Mouse (Mus musculus) heart, postnatal 14 days (tissue): ENCODE data around the gene Uaca. TPM values are rescaled to one million over a fixed set of nuclear protein-coding genes. Genes with fewer than 3 reads are reported as not detected.

ENCODE experiments used
- DNase-seq, 2 experiments: peaks; one replicate each; pipeline ENCODE4 v3.0.0; 2021 to 2022
- intact Hi-C: fragments of 180-260 bp; cut with DNase I; formaldehyde crosslinking; loops from one replicate; pipeline ENCODE4 v1.15.1; 2025
- total RNA-seq, 2 experiments: library from RNA; stranded (reverse); gene quantifications; 2 replicates each; pipeline ENCODE4 v1.2.3; 2021

The Uaca gene
- total RNA-seq, 2 experiments from 2014 or later: 40.9 to 42.7 TPM

DNA sequence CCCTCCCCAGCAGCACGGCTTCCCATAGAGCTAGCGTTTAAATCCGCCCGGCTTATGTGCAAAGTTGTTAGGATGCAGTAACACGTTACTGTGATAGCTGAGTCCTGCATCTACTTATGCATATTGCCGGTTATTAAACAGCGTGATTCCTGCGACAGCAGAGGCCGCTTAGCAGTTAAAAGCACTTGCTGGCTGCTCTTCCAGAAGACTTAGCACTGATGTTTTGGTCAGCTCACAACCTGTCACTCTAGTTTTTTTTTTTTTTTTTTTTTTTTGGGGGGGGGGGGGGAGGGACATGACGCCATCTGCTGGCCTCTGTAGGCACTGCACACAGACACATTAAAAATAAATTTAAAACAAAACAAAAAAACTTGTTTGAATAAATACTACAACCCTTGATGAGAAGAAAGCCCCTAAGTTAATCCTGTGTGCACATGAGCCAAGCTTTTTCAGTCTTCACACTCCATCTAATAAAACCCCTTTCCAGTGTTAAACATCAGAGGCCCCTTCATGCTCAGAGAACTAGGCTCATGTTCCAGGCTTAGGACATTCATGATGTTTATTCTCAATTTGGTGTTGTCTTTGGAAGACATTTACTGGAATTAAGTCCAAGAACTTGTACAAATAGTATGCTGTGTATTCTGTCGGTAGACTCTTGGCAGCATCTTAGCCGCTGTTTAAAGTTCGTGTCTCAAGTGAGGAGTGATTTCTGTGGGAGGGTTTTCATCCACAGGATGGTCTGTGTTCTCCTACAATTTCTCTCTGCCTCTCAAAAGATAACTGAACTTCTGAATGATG, 79.1 kb downstream of the Uaca start:
- intact Hi-C loops: no loop called here
- DNase-seq: no peak

- intact Hi-C loops: no loop called here
- DNase-seq: no peak
Measured at GRCm38 (mm10) chr9:60874055-60874392, 79.7 kb downstream of the Uaca start.

DNA sequence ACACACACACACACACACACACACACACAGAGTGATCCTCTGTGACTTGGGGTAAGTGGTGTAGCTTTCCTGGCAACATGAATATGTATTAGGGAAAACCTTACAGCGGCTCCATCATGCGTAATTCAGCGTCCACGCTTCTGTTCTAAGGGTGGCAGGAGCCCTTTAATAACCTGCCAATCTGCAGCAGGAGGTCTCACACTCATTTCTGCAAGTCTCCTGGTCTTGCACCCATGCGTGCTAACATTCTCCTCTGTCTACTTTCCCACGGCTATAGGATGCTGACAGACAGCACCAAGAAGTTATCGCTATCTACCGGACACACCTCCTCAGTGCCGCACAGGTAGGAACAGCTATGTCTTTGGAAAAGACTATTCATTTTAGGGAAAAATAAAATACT, 81.7 kb downstream of the Uaca start:
- intact Hi-C loops: no loop called here
- DNase-seq: no peak

GRCm38 (mm10) chr9:60876531-60876930, 82.2 kb downstream of the Uaca start:
- no peak for DNase-seq
- intact Hi-C loops: no loop called here

GRCm38 (mm10) chr9:60878051-60878557, 83.8 kb downstream of the Uaca start:
- intact Hi-C loops: no loop called here
- DNase-seq: no peak

GRCm38 (mm10) chr9:60878630-60879029, 84.3 kb downstream of the Uaca start:
- intact Hi-C loops: no loop called here
- no peak for DNase-seq

- DNase-seq: no peak
- intact Hi-C loops: no loop called here
Measured at GRCm38 (mm10) chr9:60885148-60885547, 90.8 kb downstream of the Uaca start.

DNA sequence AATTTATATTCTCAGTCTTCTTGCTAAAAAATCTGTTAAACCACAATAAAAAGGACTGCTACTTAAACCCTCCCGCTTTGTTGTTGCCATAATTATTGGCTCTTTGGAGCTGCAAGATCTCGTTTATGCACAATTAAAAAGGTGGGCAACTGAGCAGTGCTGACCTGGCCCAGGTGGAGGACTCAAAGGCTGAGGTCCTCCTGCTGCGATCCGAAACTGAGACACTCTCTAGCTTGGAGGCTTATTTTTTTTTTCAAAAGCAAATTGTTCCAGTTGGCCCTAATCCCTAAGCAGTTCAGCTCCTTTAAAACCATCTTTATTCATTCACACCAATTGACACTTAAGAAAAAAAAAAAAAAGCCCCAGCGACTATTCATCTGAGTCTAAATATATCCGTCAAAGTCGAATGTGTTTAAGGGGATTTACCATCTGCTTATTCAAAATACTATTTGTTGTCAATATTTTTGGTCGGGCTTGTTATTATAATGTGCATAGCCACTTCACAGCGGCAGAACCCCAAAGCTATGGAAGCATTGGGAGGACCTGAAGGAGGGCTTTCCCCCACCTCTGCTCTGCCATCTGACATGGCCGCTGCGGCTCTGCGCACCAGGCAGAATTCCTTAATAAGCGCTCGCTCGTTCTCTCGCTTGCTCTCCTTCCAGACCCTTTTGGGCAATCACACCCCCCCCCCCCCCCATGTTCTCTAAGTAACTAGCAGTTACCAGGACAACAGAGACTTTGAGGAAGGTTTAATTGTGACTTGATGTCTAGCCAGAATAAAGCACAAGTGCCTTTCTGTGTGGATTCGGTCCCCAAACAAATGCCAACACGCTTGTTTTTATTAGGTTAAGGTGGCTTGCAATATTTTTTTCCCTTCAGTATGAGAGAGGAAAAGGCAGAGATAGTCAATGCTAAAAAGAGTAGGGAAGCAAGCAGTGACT, 92.4 kb downstream of the Uaca start:
- DNase-seq: no peak
- intact Hi-C loops: no loop called here

DNA sequence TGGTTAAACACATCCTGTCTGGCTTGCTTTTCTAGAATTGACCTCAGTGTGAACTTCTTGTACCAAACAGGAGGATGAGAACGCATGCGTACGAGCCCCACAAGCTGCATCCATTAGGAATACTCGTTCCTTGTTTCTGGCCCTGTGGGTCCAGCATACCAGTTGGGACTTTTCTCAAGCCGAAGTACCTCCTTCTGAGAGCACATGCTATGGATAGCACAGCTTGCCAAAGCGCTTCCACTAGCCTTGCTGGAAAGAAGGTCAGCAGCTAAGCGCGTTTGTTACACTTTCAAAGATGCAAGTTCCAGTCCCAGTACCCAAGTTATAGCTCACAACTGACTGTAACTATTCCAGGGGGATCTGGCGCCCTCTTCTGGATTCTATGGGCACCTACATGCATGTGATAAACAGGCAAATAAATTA, 93.1 kb downstream of the Uaca start:
- intact Hi-C loops: no loop called here
- DNase-seq: peak; percentile 31 to 49

- intact Hi-C loops: no loop called here
- no peak for DNase-seq
Measured at GRCm38 (mm10) chr9:60893511-60893910, 99.2 kb downstream of the Uaca start.

DNA sequence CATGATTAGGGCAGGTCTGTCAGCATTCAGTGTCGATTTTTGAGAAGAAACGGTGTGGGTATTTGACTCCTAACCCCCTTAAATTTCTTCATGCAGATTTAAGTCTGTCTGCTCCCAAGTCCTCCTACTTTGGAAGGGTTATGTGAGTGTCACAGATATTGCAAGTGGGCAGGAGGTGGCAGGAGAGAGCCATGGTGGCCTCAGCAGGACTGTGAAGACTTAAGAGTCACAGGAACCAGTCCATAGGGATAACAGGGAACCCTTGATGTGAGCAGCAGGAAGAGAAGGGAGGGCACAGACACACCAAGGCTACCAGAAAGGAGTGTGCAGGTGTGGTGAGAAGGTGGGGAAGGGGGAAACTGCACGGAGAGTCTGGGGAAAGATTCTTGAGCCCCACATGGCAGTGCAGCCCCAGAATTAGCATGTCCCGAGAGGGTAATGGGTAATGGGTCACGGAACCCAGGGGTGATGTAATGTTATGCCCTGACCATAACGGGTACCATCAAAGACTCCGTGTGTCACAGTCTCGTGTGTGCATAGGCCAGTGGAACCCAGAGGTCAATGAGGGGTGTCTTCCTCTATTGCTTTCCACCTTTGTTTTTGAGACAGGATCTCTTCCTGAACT, 101.3 kb downstream of the Uaca start:
- DNase-seq: peak; percentile 64 to 74
- intact Hi-C loops: loop anchor here (2.0 to 5.0 kb wide), 3 partner anchors 801 to 1003 kb away; no protein-coding TSS in a partner anchor

DNA sequence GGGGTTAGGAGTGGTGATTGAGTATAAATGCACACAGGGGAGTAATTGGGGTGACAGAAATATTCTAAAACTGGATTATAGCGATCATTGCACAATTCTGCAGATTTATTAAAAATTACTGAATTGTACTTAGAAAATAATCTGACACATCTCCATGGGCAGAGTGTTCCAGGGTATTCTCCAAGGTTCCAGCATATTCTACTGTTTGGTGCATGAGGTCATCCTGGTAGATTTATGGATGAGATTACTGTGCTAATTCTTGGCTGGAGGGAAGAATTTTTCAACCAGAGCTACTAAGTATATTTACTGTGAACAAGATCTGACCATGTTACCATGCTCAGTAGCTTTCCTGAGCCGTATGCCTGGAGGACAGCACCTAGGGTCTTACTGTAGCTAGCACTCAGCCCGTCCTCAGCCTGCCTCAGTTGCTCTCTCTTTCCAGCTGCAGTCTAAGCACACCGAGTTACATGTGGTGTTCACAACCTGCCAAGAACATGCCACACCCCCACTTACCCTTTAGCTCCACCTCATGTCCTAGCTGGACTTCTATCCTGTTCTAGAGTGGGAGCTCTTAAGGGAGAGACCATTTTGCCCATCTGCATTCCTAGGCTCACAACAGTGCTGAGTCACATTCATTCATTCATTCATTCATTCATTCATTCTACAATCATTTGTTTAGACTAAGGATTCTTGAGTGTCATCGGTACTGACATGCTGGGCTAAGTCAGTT, 104.1 kb downstream of the Uaca start:
- no peak for DNase-seq
- intact Hi-C loops: loop anchor here (5.0 kb wide), 1 partner anchor 934 kb away; no protein-coding TSS in a partner anchor

- intact Hi-C loops: loop anchor here (5.0 kb wide), 1 partner anchor 933 kb away; no protein-coding TSS in a partner anchor
Measured at GRCm38 (mm10) chr9:60899201-60899600, 104.9 kb downstream of the Uaca start.

DNA sequence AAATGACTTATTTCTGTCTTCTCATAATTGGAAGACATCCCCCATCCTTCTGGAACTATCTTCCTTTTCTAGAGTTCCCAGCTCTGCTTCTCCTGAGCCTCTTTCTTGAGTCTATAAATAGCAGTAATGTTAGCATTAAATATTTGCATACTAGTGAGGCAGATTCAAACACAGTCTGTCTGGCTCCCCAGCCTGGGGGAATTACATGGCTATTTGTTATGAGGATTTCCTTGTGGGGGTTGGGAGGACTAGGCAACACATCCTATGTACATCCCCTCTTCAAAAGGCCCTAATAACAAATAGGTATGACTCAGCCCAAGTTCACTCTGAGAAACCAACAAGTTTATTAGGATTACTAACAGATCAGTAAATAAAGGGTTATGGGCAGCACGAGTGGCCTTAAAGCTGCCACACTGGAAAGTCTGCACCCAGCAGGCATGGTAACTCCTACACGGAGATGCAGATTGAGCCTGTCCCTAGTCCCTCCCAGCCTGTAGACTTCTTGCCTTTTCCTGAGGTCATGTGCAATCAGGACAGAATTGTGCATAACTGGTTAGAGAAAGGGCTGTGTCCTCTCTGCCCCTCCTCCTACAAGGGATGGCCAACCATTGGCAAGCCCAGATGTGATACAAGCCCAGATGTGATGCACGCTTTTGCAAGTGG, 105.6 kb downstream of the Uaca start:
- intact Hi-C loops: loop anchor here (5.0 kb wide), 1 partner anchor 932 kb away; no protein-coding TSS in a partner anchor
- DNase-seq: peak in 1 of 2 experiments; percentile 13

More at GRCm38 (mm10) chr9:60899201-60899600, 104.9 kb downstream of the Uaca start:
- DNase-seq: peak in 1 of 2 experiments; percentile 11

- intact Hi-C loops: no loop called here
- DNase-seq: no peak
Measured at GRCm38 (mm10) chr9:60912266-60912665, 117.9 kb downstream of the Uaca start.

- DNase-seq: no peak
- intact Hi-C loops: no loop called here
Measured at GRCm38 (mm10) chr9:60913626-60914025, 119.3 kb downstream of the Uaca start.

- no peak for DNase-seq
- intact Hi-C loops: no loop called here
Measured at GRCm38 (mm10) chr9:60919936-60920672, 125.8 kb downstream of the Uaca start.

GRCm38 (mm10) chr9:60920673-60921062, 126.3 kb downstream of the Uaca start:
- no peak for DNase-seq
- intact Hi-C loops: no loop called here

DNA sequence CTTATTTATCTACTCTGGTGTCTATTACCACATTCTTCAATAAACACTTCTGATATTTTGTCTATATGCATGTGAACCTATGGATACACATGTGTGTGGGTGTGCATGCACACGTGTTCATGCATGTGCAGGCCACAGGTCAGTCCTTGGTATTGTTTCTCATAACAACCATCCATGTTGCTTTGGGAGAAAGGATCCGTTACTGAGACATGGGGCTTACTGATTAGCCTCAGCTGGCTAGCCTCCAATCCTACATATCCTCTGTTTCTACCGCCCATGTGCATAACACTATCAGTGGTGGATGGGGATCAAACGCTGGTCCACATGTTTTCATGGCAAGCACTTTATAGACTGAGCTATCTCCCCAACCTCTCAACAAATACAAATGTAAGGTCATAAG, 126.9 kb downstream of the Uaca start:
- intact Hi-C loops: no loop called here
- no peak for DNase-seq
